Mouse (Mus musculus) midbrain, embryonic 10.5 days (tissue): ENCODE results near the gene Rnf144a. TPM values are rescaled to one million over a fixed set of nuclear protein-coding genes. Genes with fewer than 3 reads are reported as not detected.

Experiments used
- DNase-seq: peaks from one replicate; pipeline ENCODE4 v3.0.0-alpha.2; 2017; ENCODE audit warnings: low spot score
- H3K27ac ChIP-seq: fragments of 300-500 bp; sonication (generic); replicated peaks from 2 replicates; pipeline ENCODE4 v1.5.1; 2016; ENCODE audit warnings: mild to moderate bottlenecking
- H3K27me3 ChIP-seq: fragments of 300-500 bp; sonication (generic); 2 replicates; pipeline ENCODE4 v1.6.1; 2016; ENCODE audit warnings: low read depth, mild to moderate bottlenecking; ENCODE audit not compliant: poor library complexity, severe bottlenecking
- H3K36me3 ChIP-seq: fragments of 300-500 bp; sonication (generic); 2 replicates; pipeline ENCODE4 v1.6.1; 2016; ENCODE audit warnings: mild to moderate bottlenecking, moderate library complexity
- H3K4me1 ChIP-seq: fragments of 300-500 bp; sonication (generic); 2 replicates; pipeline ENCODE4 v1.6.1; 2016
- H3K4me3 ChIP-seq: fragments of 300-500 bp; sonication (generic); 2 replicates; pipeline ENCODE4 v1.5.1; 2016; ENCODE audit warnings: mild to moderate bottlenecking, moderate library complexity
- H3K9me3 ChIP-seq: fragments of 300-500 bp; sonication (generic); replicated peaks from 2 replicates; pipeline ENCODE4 v1.6.1; 2016; ENCODE audit warnings: mild to moderate bottlenecking
- WGBS: fragments of 180-500 bp; shearing (Covaris S2); methylation state at CpG from one replicate; pipeline ENCODE4 v1.1.7; 2016; 5-methylcytosine and 5-hydroxymethylcytosine counted together
- microRNA-seq: library from miRNA; unstranded; fragments of <30 nt; microRNA quantifications from one replicate; pipeline ENCODE4, GENCODE M21; 2017
- polyA plus RNA-seq: library from polyadenylated mRNA; unstranded; fragments of >200 nt; fragmentation: Nextera tagmentation; extraction: Ambion mirVana; gene quantifications from 2 replicates; pipeline ENCODE4 v1.2.1, GENCODE M21; 2016

The Rnf144a gene
- polyA plus RNA-seq, 1 experiment from 2014 or later: 35.5 TPM

DNA sequence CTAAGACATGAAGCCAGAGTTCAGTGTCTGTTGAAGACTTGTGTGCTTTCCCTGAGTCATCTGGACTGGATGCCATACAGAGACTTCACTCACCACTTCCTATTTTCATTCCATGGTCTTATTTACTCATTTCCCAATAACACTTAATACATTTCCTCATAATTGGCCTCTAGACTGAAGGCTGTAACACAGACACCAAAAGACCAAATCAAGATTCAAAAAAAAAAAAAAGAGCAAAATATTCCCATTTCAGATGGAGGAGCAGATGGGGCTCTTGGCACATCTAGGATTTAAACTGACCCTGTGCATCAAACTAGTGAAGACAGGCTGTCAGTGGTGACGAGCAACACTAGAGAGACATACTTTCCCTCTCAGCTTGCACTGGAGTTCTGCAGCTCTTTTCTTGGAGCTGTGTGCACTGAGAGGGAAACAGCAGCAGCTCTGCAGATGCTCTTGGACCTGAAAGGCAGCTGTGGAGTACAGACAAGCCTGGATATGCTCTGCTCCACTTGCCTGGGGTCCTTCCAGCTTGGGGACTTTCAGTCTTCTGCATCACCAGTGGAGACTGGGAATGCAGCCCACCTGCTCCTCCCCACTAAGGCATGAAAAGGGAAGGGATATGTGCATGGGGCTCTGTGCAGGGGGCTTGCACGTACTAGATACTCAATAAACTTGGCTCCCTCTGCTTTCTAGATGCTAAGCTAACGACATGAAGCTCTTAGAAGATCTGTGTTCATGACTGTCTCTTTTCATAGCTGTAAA lies 134.2 kb downstream of the Rnf144a start:
- H3K27me3 ChIP-seq: no peaks in the 10 kb centered on the region
- H3K9me3 ChIP-seq: no peaks in the 10 kb centered on the region
- peaks cover 6% of the 10 kb centered on the region for H3K4me1 ChIP-seq
- H3K27ac ChIP-seq: no peak overlapping the region
- 79% methylated on average over 3 of the region's 3 CpGs for WGBS
- no peak overlapping the region for H3K4me3 ChIP-seq
- DNase-seq: no peak
- H3K36me3 ChIP-seq: no peaks in the 10 kb centered on the region

DNA sequence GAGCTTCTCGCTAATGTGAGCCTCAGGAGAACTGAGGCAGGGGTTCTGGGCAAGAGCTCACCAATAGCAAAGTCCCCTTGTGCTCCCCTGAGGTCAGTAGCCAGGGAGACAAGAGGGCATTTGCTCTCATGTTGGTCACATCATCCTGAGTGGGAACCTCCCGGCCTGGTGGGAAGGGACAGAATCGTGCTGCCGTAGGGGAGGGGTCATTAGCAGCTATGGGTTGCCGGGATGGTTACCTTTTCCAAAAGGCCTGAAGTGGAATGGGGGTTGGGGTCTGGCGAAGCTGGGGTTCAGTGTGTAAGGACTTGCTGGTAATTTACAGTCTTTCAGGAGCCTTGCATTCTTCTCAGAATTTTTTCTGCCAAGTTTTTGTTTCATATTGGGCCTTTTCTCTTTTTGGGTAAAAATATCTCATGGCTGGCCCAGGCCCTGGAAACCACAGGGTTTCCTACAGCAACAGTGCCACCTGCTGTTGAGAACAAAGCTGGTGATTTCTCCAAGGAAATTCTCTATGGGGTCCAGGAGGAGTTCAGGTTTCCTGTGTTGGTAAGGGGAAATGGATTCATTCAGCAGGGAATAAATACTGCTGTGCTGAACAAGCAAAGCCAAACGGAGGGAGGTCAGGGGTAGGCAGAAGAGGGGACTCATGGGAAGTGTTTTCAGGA lies 137.9 kb downstream of the Rnf144a start:
- H3K9me3 ChIP-seq: no peaks in the 10 kb centered on the region
- 51% methylated on average over 7 of the region's 7 CpGs for WGBS
- H3K4me3 ChIP-seq: no peak overlapping the region
- H3K36me3 ChIP-seq: no peaks in the 10 kb centered on the region
- H3K27ac ChIP-seq: no peak overlapping the region
- peak; percentile 38 for DNase-seq
- H3K27me3 ChIP-seq: no peaks in the 10 kb centered on the region
- peaks cover 6% of the 10 kb centered on the region for H3K4me1 ChIP-seq

DNA sequence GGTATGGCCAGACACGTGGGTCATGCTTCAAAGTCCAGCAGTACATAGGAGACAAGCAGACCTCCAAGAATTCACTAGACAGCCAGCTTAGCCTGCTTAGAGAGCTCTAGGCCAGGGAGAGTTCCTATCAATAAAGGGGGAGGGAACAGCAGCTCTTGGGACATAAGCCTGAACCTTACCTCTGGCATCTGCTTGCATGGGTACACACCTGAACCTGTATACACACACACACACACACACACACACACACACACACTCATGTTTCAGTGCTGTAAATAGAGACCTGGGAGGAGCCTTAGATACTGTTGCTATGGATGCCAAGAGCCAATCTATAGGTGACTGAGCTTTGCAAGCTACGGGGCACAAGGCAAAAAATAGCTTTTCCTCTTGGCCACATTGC lies 138.5 kb downstream of the Rnf144a start:
- H3K36me3 ChIP-seq: no peaks in the 10 kb centered on the region
- no peaks in the 10 kb centered on the region for H3K9me3 ChIP-seq
- H3K4me3 ChIP-seq: no peak overlapping the region
- DNase-seq: no peak
- WGBS: 88% methylated on average over 2 of the region's 2 CpGs
- no peaks in the 10 kb centered on the region for H3K27me3 ChIP-seq
- H3K4me1 ChIP-seq: peaks cover 6% of the 10 kb centered on the region
- no peak overlapping the region for H3K27ac ChIP-seq

Small RNA genes within 50 kb of the gene (microRNA-seq; reads per million reads assigned to microRNA genes)
- gene Mir6538: 28.1 reads per million, percentile 35 among the genes with 10 or more reads in this experiment

Other genes starting within 250 kb of the Rnf144a start
- 0.14 and 0.35 TPM in 2 replicates for gene Rsad2, start 41.2 kb upstream of the Rnf144a start, polyA plus RNA-seq
- 4.2 and 6.2 TPM in 2 replicates for gene Cmpk2, start 54.0 kb upstream of the Rnf144a start, polyA plus RNA-seq